In the genomic region with DNA sequence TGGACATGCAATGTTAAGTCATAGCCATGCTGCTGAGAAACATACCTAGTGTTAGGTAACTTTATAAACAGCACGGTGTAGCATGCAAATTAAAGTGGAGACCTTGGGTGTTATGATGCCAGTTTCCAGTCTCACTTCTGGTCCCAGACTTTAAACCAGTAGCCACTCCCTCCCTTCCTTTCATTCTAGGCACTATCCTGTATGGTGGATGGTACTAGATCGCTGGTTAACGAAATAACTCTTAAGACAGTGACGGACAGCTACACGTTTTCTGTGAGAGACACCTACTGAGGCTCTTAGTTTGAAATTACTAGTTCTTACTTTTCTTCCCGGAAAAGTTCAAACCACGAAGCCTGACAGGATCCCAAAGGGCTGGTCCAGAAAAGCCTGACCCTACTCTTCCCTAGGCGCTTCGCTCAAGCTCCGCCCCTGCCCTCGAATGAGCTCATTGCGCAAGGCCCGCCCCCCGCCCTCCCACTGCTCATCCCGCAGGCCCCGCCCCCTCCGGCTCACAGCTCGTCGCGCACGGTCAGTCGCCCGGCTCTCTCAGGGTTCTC, we compare ENCODE assay signal across 8 mouse cellular contexts. TPM values are rescaled to one million over a fixed set of nuclear protein-coding genes. Genes with fewer than 3 reads are reported as not detected.
A peak's percentile ranks its signal among the peaks of the same experiment; 100 is the strongest.
DNase-seq lines count a peak whose midpoint lies in the region; ATAC-seq and TF ChIP-seq lines count a peak whose summit lies in the region.

No protein-coding gene starts in this region.

- H3K27ac ChIP-seq in neural tube, embryonic 11.5 days (ENCODE audit: low read depth, low read length), result no peak overlapping the region
- H3K27ac ChIP-seq in embryonic facial prominence, embryonic 15.5 days (replicated peaks), result peak overlapping the region; percentile 92
- H3K27ac ChIP-seq in midbrain, postnatal 0 days (ENCODE audit: low read depth, low read length), result peak overlapping the region; percentile 73; the same call in 1 of the 2 replicates

- under 1% methylated on average over 23 of the region's 23 CpGs for WGBS in neural tube, embryonic 11.5 days
- WGBS in embryonic facial prominence, embryonic 15.5 days, result under 1% methylated on average over 23 of the region's 23 CpGs
- under 1% methylated on average over 23 of the region's 23 CpGs for WGBS in midbrain, postnatal 0 days

- peak overlapping the region; percentile 78 for H3K4me3 ChIP-seq in neural tube, embryonic 11.5 days (ENCODE audit: low read depth, low read length)
- peak overlapping the region; percentile 79 for H3K4me3 ChIP-seq in embryonic facial prominence, embryonic 15.5 days (replicated peaks)
- H3K4me3 ChIP-seq in midbrain, postnatal 0 days (ENCODE audit: low read depth, low read length), result peak overlapping the region; percentile 82

- no peaks in the 10 kb centered on the region for H3K27me3 ChIP-seq in neural tube, embryonic 11.5 days (ENCODE audit: control insufficient read depth, insufficient read depth, low read length)
- H3K27me3 ChIP-seq in embryonic facial prominence, embryonic 15.5 days, result no peaks in the 10 kb centered on the region
- H3K27me3 ChIP-seq in midbrain, postnatal 0 days (ENCODE audit: insufficient read depth, low read length), result no peaks in the 10 kb centered on the region

- no peak for DNase-seq in neural tube, embryonic 11.5 days (ENCODE audit: low spot score)
- no peak for DNase-seq in neural tube, embryonic 10.5 days (ENCODE audit: extremely low spot score, low spot score)
- DNase-seq in midbrain, postnatal 0 days (ENCODE audit: low spot score), result no peak
- no peak for DNase-seq in right cerebral cortex, adult 2 months (ENCODE audit: low spot score in 2 of 2)
- no peak for DNase-seq in layer of hippocampus, postnatal 10 days (ENCODE audit: low spot score in 2 of 2)
- DNase-seq in embryo, embryonic 9.5 days (ENCODE audit: extremely low spot score), result no peak

- H3K9ac ChIP-seq in neural tube, embryonic 11.5 days (ENCODE audit: low read length), result no peak overlapping the region
- 0 out of 2 replicates have a peak overlapping the region, but pooled peaks have one; percentile 53 for H3K9ac ChIP-seq in embryonic facial prominence, embryonic 15.5 days
- H3K9ac ChIP-seq in midbrain, postnatal 0 days (replicated peaks; ENCODE audit: low read length, poor library complexity, severe bottlenecking), result peak overlapping the region; percentile 76

- no peak for TF ChIP-seq CTCF in midbrain, postnatal 0 days (IDR thresholded peaks at IDR 0.05)

- peak overlapping the region; percentile 50 for H3K4me2 ChIP-seq in neural tube, embryonic 11.5 days (ENCODE audit: low read depth)
- H3K4me2 ChIP-seq in embryonic facial prominence, embryonic 15.5 days (replicated peaks), result peak overlapping the region; percentile 69
- peak overlapping the region; percentile 69 for H3K4me2 ChIP-seq in midbrain, postnatal 0 days (ENCODE audit: low read depth, low read length, poor library complexity, severe bottlenecking)

- H3K36me3 ChIP-seq in neural tube, embryonic 11.5 days (ENCODE audit: control insufficient read depth, insufficient read depth, low read length), result no peaks in the 10 kb centered on the region
- no peaks in the 10 kb centered on the region for H3K36me3 ChIP-seq in embryonic facial prominence, embryonic 15.5 days
- no peaks in the 10 kb centered on the region for H3K36me3 ChIP-seq in midbrain, postnatal 0 days (ENCODE audit: insufficient read depth, low read length)

- no peaks in the 10 kb centered on the region for H3K9me3 ChIP-seq in neural tube, embryonic 11.5 days (ENCODE audit: control insufficient read depth, low read length)
- H3K9me3 ChIP-seq in embryonic facial prominence, embryonic 15.5 days (replicated peaks), result no peaks in the 10 kb centered on the region
- no peaks in the 10 kb centered on the region for H3K9me3 ChIP-seq in midbrain, postnatal 0 days (ENCODE audit: low read length)

- ATAC-seq in neural tube, embryonic 11.5 days (ENCODE audit: insufficient read depth, low FRiP score, low TSS enrichment), result peak; percentile 56
- ATAC-seq in embryonic facial prominence, embryonic 15.5 days (ENCODE audit: insufficient number of reproducible peaks, low FRiP score, low TSS enrichment, low read depth), result peak; percentile 58
- ATAC-seq in inflammation-experienced regulatory T-cells, adult 6 months, result peak; percentile 28
- peak; percentile 53 for ATAC-seq in midbrain, postnatal 0 days (ENCODE audit: low FRiP score)

- H3K4me1 ChIP-seq in neural tube, embryonic 11.5 days (ENCODE audit: control insufficient read depth, insufficient read depth, low read length), result peaks cover 10% of the 10 kb centered on the region
- peaks cover 11% of the 10 kb centered on the region; the same call in 1 of the 2 replicates for H3K4me1 ChIP-seq in embryonic facial prominence, embryonic 15.5 days
- H3K4me1 ChIP-seq in midbrain, postnatal 0 days (ENCODE audit: insufficient read depth, low read length), result no peaks in the 10 kb centered on the region

RNA-seq across cellular contexts. Expression of gene Dck, which starts 0.3 kb away (rescaled TPM):
- polyA plus RNA-seq in neural tube, embryonic 11.5 days (2014; fragmentation: Nextera tagmentation; extraction: Ambion mirVana), result 118 and 119 TPM in 2 replicates
- polyA plus RNA-seq in embryonic facial prominence, embryonic 15.5 days (2015; fragmentation: Nextera tagmentation; extraction: Ambion mirVana), result 37.7 and 38.8 TPM in 2 replicates
- 10 to 100 TPM; 39.4 to 97.7 (median 42.7) TPM for polyA plus RNA-seq in inflammation-experienced regulatory T-cells, adult 6 months (2017; shearing (Covaris generic))
- 25.6 and 29.9 TPM in 2 replicates for total RNA-seq in midbrain, postnatal 0 days (2014; rRNA removed)
- 24.6 and 26.6 TPM in 2 replicates for polyA plus RNA-seq in midbrain, postnatal 0 days (2015; fragmentation: Nextera tagmentation; extraction: Ambion mirVana)
- total RNA-seq in layer of hippocampus, postnatal 10 days (2021), result 10 to 100 TPM; 16.7 to 16.8 TPM

RNA-seq across cellular contexts. Expression of gene Mob1b, which starts 43.9 kb away (rescaled TPM):
- polyA plus RNA-seq in neural tube, embryonic 11.5 days (2014; fragmentation: Nextera tagmentation; extraction: Ambion mirVana), result 15.6 and 16.2 TPM in 2 replicates
- 10.6 and 10.8 TPM in 2 replicates for polyA plus RNA-seq in embryonic facial prominence, embryonic 15.5 days (2015; fragmentation: Nextera tagmentation; extraction: Ambion mirVana)
- 10 to 100 TPM in 1 of 3 experiments, 1 to 10 TPM in 2; 8.8 to 11.5 (median 8.9) TPM for polyA plus RNA-seq in inflammation-experienced regulatory T-cells, adult 6 months (2017; shearing (Covaris generic))
- 10.9 and 16.3 TPM in 2 replicates for total RNA-seq in midbrain, postnatal 0 days (2014; rRNA removed)
- 5.9 and 7.5 TPM in 2 replicates for polyA plus RNA-seq in midbrain, postnatal 0 days (2015; fragmentation: Nextera tagmentation; extraction: Ambion mirVana)
- total RNA-seq in layer of hippocampus, postnatal 10 days (2021), result 10 to 100 TPM; 33.4 to 34.5 TPM
